In the genomic region with DNA sequence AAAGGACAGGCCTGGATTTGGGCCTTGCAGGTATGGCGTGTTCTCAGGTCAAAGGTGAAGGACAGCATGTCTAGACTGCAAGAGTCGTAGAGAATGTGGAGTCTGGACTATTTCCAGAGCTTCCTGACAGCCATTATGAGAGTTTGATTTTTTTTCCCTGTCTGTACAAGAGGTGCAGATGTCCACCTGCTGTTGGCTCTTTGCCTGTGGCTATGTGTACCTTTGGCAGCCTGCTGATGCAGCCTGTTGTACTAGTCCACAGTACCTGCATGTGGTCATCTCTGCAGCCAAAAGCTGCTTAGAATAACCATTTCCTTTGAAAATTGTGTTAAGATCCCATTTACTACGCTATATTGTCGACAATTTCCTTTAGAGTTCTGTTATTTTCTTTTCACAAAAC, we compare ENCODE assay signal across 22 mouse cellular contexts.
DNase-seq lines count a peak whose midpoint lies in the region; ATAC-seq and TF ChIP-seq lines count a peak whose summit lies in the region.
"Had no signal": no experiment of that assay in that cellular context is flagged by ENCODE, and none has a peak within 500 bp of the region (broad histone marks: within the 10 kb centered on the region; RNA-seq: fewer than 3 reads in every experiment).

No protein-coding gene starts in this region.

- H3K9ac ChIP-seq in liver, embryonic 16.5 days (ENCODE audit: low read depth, low read length), result no peak overlapping the region
- H3K9ac ChIP-seq: hindbrain, embryonic 13.5 days; intestine, embryonic 15.5 days; limb, embryonic 12.5 days; liver, embryonic 15.5 days had no signal

- H3K4me2 ChIP-seq in liver, embryonic 16.5 days (ENCODE audit: low read depth, low read length), result no peak overlapping the region
- H3K4me2 ChIP-seq: hindbrain, embryonic 13.5 days; intestine, embryonic 15.5 days; limb, embryonic 12.5 days; liver, embryonic 15.5 days; midbrain, embryonic 11.5 days had no signal

- no peak for DNase-seq in liver
- peak; percentile 89 for DNase-seq in cerebellum, adult 11-12 months
- peak; percentile 92 for DNase-seq in cerebellum, adult 9-10 months
- DNase-seq in urinary bladder, postnatal 10 days (ENCODE audit: low spot score), result no peak
- no peak for DNase-seq in layer of hippocampus, adult 2 months (ENCODE audit: low spot score in 2 of 2)
- DNase-seq: adrenal gland, adult 2 months; gastrocnemius, postnatal 25 days; heart, adult 2 months; kidney, adult 9 months; kidney, postnatal 14 days; lung, postnatal 10 days; right cerebral cortex, postnatal 14 days had no signal

- no peak overlapping the region for H3K27ac ChIP-seq in liver, embryonic 16.5 days (ENCODE audit: low read length)
- no peak overlapping the region for H3K27ac ChIP-seq in layer of hippocampus, adult 2 months
- H3K27ac ChIP-seq: embryonic facial prominence, embryonic 10.5 days; forebrain, embryonic 10.5 days; heart, adult 2 months; hindbrain, embryonic 13.5 days; intestine, embryonic 15.5 days; limb, embryonic 12.5 days; liver, embryonic 15.5 days; stomach, postnatal 0 days had no signal

- 47% methylated on average over 4 of the region's 4 CpGs for WGBS in liver, embryonic 16.5 days (ENCODE audit: insufficient replicate concordance)

- no peaks in the 10 kb centered on the region for H3K36me3 ChIP-seq in liver, embryonic 16.5 days (ENCODE audit: control insufficient read depth, insufficient read depth)
- H3K36me3 ChIP-seq: embryonic facial prominence, embryonic 10.5 days; forebrain, embryonic 10.5 days; hindbrain, embryonic 13.5 days; intestine, embryonic 15.5 days; limb, embryonic 12.5 days; liver, embryonic 15.5 days had no signal

- ATAC-seq in liver, embryonic 16.5 days (ENCODE audit: low read depth), result peak; percentile 56; the same call in 1 of the 2 replicates
- no peak for ATAC-seq in granulocyte monocyte progenitor cell, adult 5-6 weeks (replicated peaks; ENCODE audit: poor library complexity, severe bottlenecking)
- ATAC-seq: intestine, embryonic 15.5 days had no signal

- no peaks in the 10 kb centered on the region for H3K27me3 ChIP-seq in liver, embryonic 16.5 days (ENCODE audit: control insufficient read depth, insufficient read depth, low read depth, low read length)
- H3K27me3 ChIP-seq: hindbrain, embryonic 13.5 days; intestine, embryonic 15.5 days; limb, embryonic 12.5 days; liver, embryonic 15.5 days had no signal

- no peak overlapping the region for H3K4me3 ChIP-seq in liver, embryonic 16.5 days (ENCODE audit: low read depth, low read length)
- H3K4me3 ChIP-seq in layer of hippocampus, adult 2 months, result no peak overlapping the region
- H3K4me3 ChIP-seq: embryonic facial prominence, embryonic 10.5 days; forebrain, embryonic 10.5 days; heart, adult 2 months; hindbrain, embryonic 13.5 days; intestine, embryonic 15.5 days; limb, embryonic 12.5 days; liver, embryonic 15.5 days had no signal

- H3K9me3 ChIP-seq in liver, embryonic 16.5 days (replicated peaks; ENCODE audit: control insufficient read depth, low read length), result no peaks in the 10 kb centered on the region
- H3K9me3 ChIP-seq: embryonic facial prominence, embryonic 10.5 days; forebrain, embryonic 10.5 days; hindbrain, embryonic 13.5 days; intestine, embryonic 15.5 days; limb, embryonic 12.5 days; liver, embryonic 15.5 days had no signal

- TF ChIP-seq CTCF in layer of hippocampus, adult 2 months (conservative IDR thresholded peaks at IDR 0.05), result no peak

- H3K4me1 ChIP-seq in liver, embryonic 16.5 days (ENCODE audit: control insufficient read depth, low read depth, low read length), result no peaks in the 10 kb centered on the region
- H3K4me1 ChIP-seq: embryonic facial prominence, embryonic 10.5 days; forebrain, embryonic 10.5 days; hindbrain, embryonic 13.5 days; intestine, embryonic 15.5 days; limb, embryonic 12.5 days; liver, embryonic 15.5 days had no signal

Comparison
In these comparisons a context has a peak if more than half of its experiments do, and no peak if none do; other contexts are left out.
1. DNase-seq: peak in cerebellum, adult 11-12 months (single experiment) and cerebellum, adult 9-10 months (single experiment); none in liver (single experiment), urinary bladder, postnatal 10 days (single experiment) and layer of hippocampus, adult 2 months (0 of 2).